16 mouse cellular contexts compared by ENCODE assay signal in genomic region chr2:169962776-169963175, GRCm38 (mm10).
DNase-seq lines count a peak whose midpoint lies in the region; ATAC-seq and TF ChIP-seq lines count a peak whose summit lies in the region.
"Had no signal": no experiment of that assay in that cellular context is flagged by ENCODE, and none has a peak within 500 bp of the region (broad histone marks: within the 10 kb centered on the region; RNA-seq: fewer than 3 reads in every experiment).

No protein-coding gene starts in this region.

- no peaks in the 10 kb centered on the region for H3K4me1 ChIP-seq in hindbrain, embryonic 11.5 days (replicated peaks; ENCODE audit: control insufficient read depth, insufficient read depth, low read length)
- H3K4me1 ChIP-seq in hindbrain, embryonic 16.5 days (ENCODE audit: control insufficient read depth, insufficient read depth, low read depth, low read length) = peaks cover 17% of the 10 kb centered on the region
- H3K4me1 ChIP-seq in stomach, embryonic 15.5 days = peaks cover 8% of the 10 kb centered on the region; the same call in 1 of the 2 replicates
- no peaks in the 10 kb centered on the region for H3K4me1 ChIP-seq in stomach, postnatal 0 days (replicated peaks; ENCODE audit: control insufficient read depth, insufficient read depth)
- peaks cover 6% of the 10 kb centered on the region; the same call in 1 of the 2 replicates for H3K4me1 ChIP-seq in embryonic fibroblast, embryonic 13.5 days (ENCODE audit: control insufficient read depth, insufficient read depth, low read length)
- H3K4me1 ChIP-seq in midbrain, embryonic 16.5 days (ENCODE audit: control insufficient read depth, insufficient read depth, low read length) = peaks cover 10% of the 10 kb centered on the region
- H3K4me1 ChIP-seq: liver, embryonic 13.5 days had no signal

- no peak for TF ChIP-seq CTCF in stomach, postnatal 0 days (IDR thresholded peaks at IDR 0.05; ENCODE audit: low read depth)
- TF ChIP-seq CTCF in embryonic fibroblast, embryonic 13.5 days (IDR thresholded peaks at IDR 0.05; ENCODE audit: borderline replicate concordance, insufficient read depth, low read length) = no peak

- no peak for DNase-seq in hindbrain, embryonic 11.5 days (ENCODE audit: low spot score)
- no peak for DNase-seq in stomach, postnatal 0 days (ENCODE audit: low spot score)
- no peak for DNase-seq in spleen, postnatal 36 days (ENCODE audit: low spot score in 2 of 2)
- DNase-seq: gastrocnemius, postnatal 36 days; liver, embryonic 13.5 days; lung, postnatal 10 days; spleen, adult 18-20 months had no signal

- no peak for TF ChIP-seq POLR2A in embryonic fibroblast, embryonic 13.5 days (IDR thresholded peaks at IDR 0.05; ENCODE audit: low read depth, low read length)

- H3K36me3 ChIP-seq in hindbrain, embryonic 11.5 days (ENCODE audit: control insufficient read depth, insufficient read depth, low read length) = no peaks in the 10 kb centered on the region
- no peaks in the 10 kb centered on the region for H3K36me3 ChIP-seq in hindbrain, embryonic 16.5 days (ENCODE audit: control insufficient read depth, insufficient read depth, low read length)
- no peaks in the 10 kb centered on the region for H3K36me3 ChIP-seq in stomach, embryonic 15.5 days
- no peaks in the 10 kb centered on the region for H3K36me3 ChIP-seq in stomach, postnatal 0 days (ENCODE audit: control insufficient read depth, insufficient read depth, low read length)
- no peaks in the 10 kb centered on the region for H3K36me3 ChIP-seq in midbrain, embryonic 16.5 days (ENCODE audit: control insufficient read depth, insufficient read depth, low read length)
- H3K36me3 ChIP-seq: embryonic facial prominence, embryonic 13.5 days; hindbrain, embryonic 15.5 days; liver, embryonic 13.5 days; neural tube, embryonic 12.5 days had no signal

- H3K4me3 ChIP-seq in hindbrain, embryonic 11.5 days (ENCODE audit: low read depth, low read length) = no peak overlapping the region
- no peak overlapping the region for H3K4me3 ChIP-seq in hindbrain, embryonic 16.5 days (ENCODE audit: low read length)
- H3K4me3 ChIP-seq in stomach, embryonic 15.5 days (replicated peaks) = no peak overlapping the region
- no peak overlapping the region for H3K4me3 ChIP-seq in stomach, postnatal 0 days (ENCODE audit: low read depth, low read length)
- H3K4me3 ChIP-seq in embryonic fibroblast, embryonic 13.5 days (ENCODE audit: insufficient read depth, low read length) = no peak overlapping the region
- H3K4me3 ChIP-seq in midbrain, embryonic 16.5 days (ENCODE audit: low read depth, low read length) = no peak overlapping the region
- H3K4me3 ChIP-seq: embryonic facial prominence, embryonic 13.5 days; liver, embryonic 13.5 days; neural tube, embryonic 12.5 days had no signal

- H3K27me3 ChIP-seq in hindbrain, embryonic 11.5 days (ENCODE audit: control insufficient read depth, insufficient read depth, low read length) = no peaks in the 10 kb centered on the region
- no peaks in the 10 kb centered on the region; the same call in 1 of the 2 replicates for H3K27me3 ChIP-seq in hindbrain, embryonic 16.5 days (replicated peaks; ENCODE audit: control insufficient read depth, insufficient read depth, low read length)
- H3K27me3 ChIP-seq in stomach, embryonic 15.5 days (replicated peaks) = no peaks in the 10 kb centered on the region
- H3K27me3 ChIP-seq in stomach, postnatal 0 days (ENCODE audit: control insufficient read depth, insufficient read depth, low read length) = no peaks in the 10 kb centered on the region
- H3K27me3 ChIP-seq in midbrain, embryonic 16.5 days (ENCODE audit: control insufficient read depth, insufficient read depth, low read depth, low read length) = no peaks in the 10 kb centered on the region
- H3K27me3 ChIP-seq: embryonic facial prominence, embryonic 13.5 days; hindbrain, embryonic 15.5 days; liver, embryonic 13.5 days; neural tube, embryonic 12.5 days had no signal

- 0 out of 2 replicates have a peak overlapping the region, but pooled peaks have one; percentile 17 for H3K27ac ChIP-seq in hindbrain, embryonic 11.5 days (ENCODE audit: low read depth, low read length)
- no peak overlapping the region for H3K27ac ChIP-seq in hindbrain, embryonic 16.5 days (ENCODE audit: low read depth, low read length)
- H3K27ac ChIP-seq in stomach, embryonic 15.5 days = no peak overlapping the region
- no peak overlapping the region for H3K27ac ChIP-seq in stomach, postnatal 0 days (replicated peaks)
- peak overlapping the region; percentile 88 for H3K27ac ChIP-seq in embryonic fibroblast, embryonic 13.5 days (ENCODE audit: insufficient read depth, low read length)
- H3K27ac ChIP-seq in midbrain, embryonic 16.5 days (ENCODE audit: low read length) = peak overlapping the region; percentile 12; the same call in 1 of the 2 replicates
- H3K27ac ChIP-seq: embryonic facial prominence, embryonic 13.5 days; hindbrain, embryonic 15.5 days; kidney, postnatal 0 days; liver, embryonic 13.5 days; neural tube, embryonic 12.5 days had no signal

- 80% methylated on average over 8 of the region's 8 CpGs for WGBS in hindbrain, embryonic 11.5 days
- WGBS in hindbrain, embryonic 16.5 days = 68% methylated on average over 8 of the region's 8 CpGs
- 49% methylated on average over 8 of the region's 8 CpGs for WGBS in stomach, embryonic 15.5 days
- WGBS in stomach, postnatal 0 days = 40% methylated on average over 8 of the region's 8 CpGs
- 84% methylated on average over 8 of the region's 8 CpGs for WGBS in midbrain, embryonic 16.5 days

- no peaks in the 10 kb centered on the region for H3K9me3 ChIP-seq in hindbrain, embryonic 11.5 days (ENCODE audit: control insufficient read depth, low read length)
- H3K9me3 ChIP-seq in hindbrain, embryonic 16.5 days (ENCODE audit: control insufficient read depth, low read length) = no peaks in the 10 kb centered on the region
- no peaks in the 10 kb centered on the region for H3K9me3 ChIP-seq in stomach, embryonic 15.5 days
- H3K9me3 ChIP-seq in stomach, postnatal 0 days (ENCODE audit: control insufficient read depth, low read length) = no peaks in the 10 kb centered on the region
- H3K9me3 ChIP-seq in midbrain, embryonic 16.5 days (replicated peaks; ENCODE audit: control insufficient read depth, low read length, poor library complexity, severe bottlenecking) = no peaks in the 10 kb centered on the region
- H3K9me3 ChIP-seq: embryonic facial prominence, embryonic 13.5 days; hindbrain, embryonic 15.5 days; liver, embryonic 13.5 days; neural tube, embryonic 12.5 days had no signal

- ATAC-seq in hindbrain, embryonic 11.5 days (ENCODE audit: low FRiP score) = no peak
- no peak for ATAC-seq in hindbrain, embryonic 16.5 days
- ATAC-seq in stomach, embryonic 15.5 days (ENCODE audit: insufficient read depth, low FRiP score, low read depth) = peak; percentile 50; the same call in 1 of the 2 replicates
- ATAC-seq in stomach, postnatal 0 days (ENCODE audit: low FRiP score, low TSS enrichment) = no peak
- ATAC-seq in midbrain, embryonic 16.5 days = no peak
- ATAC-seq: CD4-positive, CD25-positive, alpha-beta regulatory T cell, adult 4 months had no signal

- no peak overlapping the region for H3K9ac ChIP-seq in hindbrain, embryonic 11.5 days (ENCODE audit: low read depth, low read length)
- H3K9ac ChIP-seq in hindbrain, embryonic 16.5 days (ENCODE audit: low read depth, low read length) = no peak overlapping the region
- no peak overlapping the region for H3K9ac ChIP-seq in stomach, embryonic 15.5 days
- no peak overlapping the region for H3K9ac ChIP-seq in stomach, postnatal 0 days (ENCODE audit: low read length)
- no peak overlapping the region for H3K9ac ChIP-seq in midbrain, embryonic 16.5 days (ENCODE audit: low read depth, low read length)
- H3K9ac ChIP-seq: embryonic facial prominence, embryonic 13.5 days; hindbrain, embryonic 15.5 days; liver, embryonic 13.5 days; neural tube, embryonic 12.5 days had no signal

- TF ChIP-seq EP300 in stomach, postnatal 0 days (optimal IDR thresholded peaks at IDR 0.05) = no peak

- H3K4me2 ChIP-seq in hindbrain, embryonic 11.5 days (replicated peaks; ENCODE audit: low read depth, low read length) = no peak overlapping the region
- H3K4me2 ChIP-seq in hindbrain, embryonic 16.5 days (ENCODE audit: low read length) = no peak overlapping the region
- H3K4me2 ChIP-seq in stomach, embryonic 15.5 days = no peak overlapping the region
- H3K4me2 ChIP-seq in stomach, postnatal 0 days (replicated peaks; ENCODE audit: low read depth) = no peak overlapping the region
- no peak overlapping the region for H3K4me2 ChIP-seq in midbrain, embryonic 16.5 days (ENCODE audit: low read length)
- H3K4me2 ChIP-seq: liver, embryonic 13.5 days had no signal

Comparison
In these comparisons a context has a peak if more than half of its experiments do, and no peak if none do; other contexts are left out.
1. H3K27ac ChIP-seq: peak in hindbrain, embryonic 11.5 days (single experiment), embryonic fibroblast, embryonic 13.5 days (single experiment) and midbrain, embryonic 16.5 days (single experiment); none in hindbrain, embryonic 16.5 days (single experiment), stomach, embryonic 15.5 days (single experiment) and stomach, postnatal 0 days (single experiment).